Mouse (Mus musculus) forebrain, embryonic 10.5 days (tissue): Measurements from ENCODE around the gene Trim17. TPM values are rescaled to one million over a fixed set of nuclear protein-coding genes. Genes with fewer than 3 reads are reported as not detected.

Experiments used
- DNase-seq: peaks from one replicate; pipeline ENCODE4 v3.0.0-alpha.2; 2017; ENCODE audit warnings: low spot score; ENCODE audit errors: extremely low spot score
- H3K27ac ChIP-seq: fragments of 300-500 bp; sonication (generic); 2 replicates; pipeline ENCODE4 v1.5.1; 2016; ENCODE audit warnings: mild to moderate bottlenecking
- H3K27me3 ChIP-seq: fragments of 300-500 bp; sonication (generic); 2 replicates; pipeline ENCODE4 v1.6.1; 2016; ENCODE audit warnings: mild to moderate bottlenecking; ENCODE audit not compliant: poor library complexity, severe bottlenecking
- H3K36me3 ChIP-seq: fragments of 300-500 bp; sonication (generic); replicated peaks from 2 replicates; pipeline ENCODE4 v1.6.1; 2016; ENCODE audit warnings: mild to moderate bottlenecking, moderate library complexity
- H3K4me1 ChIP-seq: fragments of 300-500 bp; sonication (generic); 2 replicates; pipeline ENCODE4 v1.6.1; 2016
- H3K4me3 ChIP-seq: fragments of 300-500 bp; sonication (generic); 2 replicates; pipeline ENCODE4 v1.5.1; 2016; ENCODE audit warnings: mild to moderate bottlenecking, moderate library complexity
- H3K9me3 ChIP-seq: fragments of 300-500 bp; sonication (generic); 2 replicates; pipeline ENCODE4 v1.6.1; 2016; ENCODE audit warnings: mild to moderate bottlenecking, moderate library complexity
- WGBS: fragments of 180-500 bp; shearing (Covaris S2); methylation state at CpG from one replicate; pipeline ENCODE4 v1.1.7; 2016; 5-methylcytosine and 5-hydroxymethylcytosine counted together
- polyA plus RNA-seq: library from polyadenylated mRNA; unstranded; fragments of >200 nt; fragmentation: Nextera tagmentation; extraction: Ambion mirVana; gene quantifications from 2 replicates; pipeline ENCODE4 v1.2.1, GENCODE M21; 2016

Trim17 gene
- polyA plus RNA-seq, 1 experiment from 2014 or later = 0.19 TPM

DNA sequence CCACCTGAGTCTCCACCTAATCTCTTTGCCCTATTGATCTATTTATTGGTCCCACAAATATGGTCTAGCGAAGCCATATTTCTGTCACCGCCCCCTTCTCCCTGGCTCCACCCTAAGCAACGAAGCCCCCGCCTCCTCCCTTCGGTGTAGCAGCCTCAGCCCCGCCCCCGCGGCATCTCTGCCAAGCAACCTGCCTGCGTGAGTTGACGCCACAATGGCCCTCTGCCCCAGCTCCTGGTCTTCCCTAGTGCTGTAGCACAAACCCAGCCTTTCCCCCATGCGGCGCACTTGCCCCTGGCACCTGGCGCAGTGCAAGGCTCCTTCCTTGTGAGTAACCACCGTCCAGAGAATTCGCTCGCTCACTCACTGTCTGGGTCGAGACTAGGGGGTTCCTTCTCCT, 9.1 kb downstream of the Trim17 start:
- peaks cover 38% of the 10 kb centered on the region for H3K27me3 ChIP-seq
- peaks cover 7% of the 10 kb centered on the region for H3K9me3 ChIP-seq
- no peak overlapping the region for H3K4me3 ChIP-seq
- WGBS = 39% methylated on average over 17 of the region's 17 CpGs
- peaks cover 12% of the 10 kb centered on the region for H3K36me3 ChIP-seq
- no peak overlapping the region for H3K27ac ChIP-seq
- peaks cover 30% of the 10 kb centered on the region for H3K4me1 ChIP-seq
- no peak for DNase-seq

DNA sequence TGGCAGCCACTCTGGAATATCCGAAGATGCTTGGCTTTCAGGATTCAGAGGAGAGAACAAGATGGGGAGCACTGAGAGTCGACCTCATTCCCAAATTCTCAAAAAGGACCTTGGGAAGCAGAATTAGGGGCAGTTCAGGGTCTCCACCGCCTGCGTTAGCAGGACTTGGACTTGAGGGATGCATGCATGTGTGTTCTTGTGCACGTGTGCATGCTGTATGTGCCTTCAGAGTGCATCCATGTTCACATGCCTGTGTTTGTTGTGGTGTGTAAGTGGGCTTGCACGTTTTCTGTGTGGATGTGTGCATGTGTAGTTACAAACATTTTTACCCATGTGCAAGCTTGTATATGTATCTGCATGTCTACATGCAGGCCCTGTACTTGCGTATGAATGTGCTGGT, 9.7 kb downstream of the Trim17 start:
- no peak for DNase-seq
- Histone ChIP-seq H3K27me3 (peaks cover 32% of the 10 kb centered on the region), H3K4me1 (peaks cover 26% of the 10 kb centered on the region), H3K4me3 (no peak overlapping the region), H3K9me3 (peaks cover 7% of the 10 kb centered on the region), H3K27ac (no peak overlapping the region), H3K36me3 (peaks cover 19% of the 10 kb centered on the region)
- 85% methylated on average over 7 of the region's 7 CpGs for WGBS

DNA sequence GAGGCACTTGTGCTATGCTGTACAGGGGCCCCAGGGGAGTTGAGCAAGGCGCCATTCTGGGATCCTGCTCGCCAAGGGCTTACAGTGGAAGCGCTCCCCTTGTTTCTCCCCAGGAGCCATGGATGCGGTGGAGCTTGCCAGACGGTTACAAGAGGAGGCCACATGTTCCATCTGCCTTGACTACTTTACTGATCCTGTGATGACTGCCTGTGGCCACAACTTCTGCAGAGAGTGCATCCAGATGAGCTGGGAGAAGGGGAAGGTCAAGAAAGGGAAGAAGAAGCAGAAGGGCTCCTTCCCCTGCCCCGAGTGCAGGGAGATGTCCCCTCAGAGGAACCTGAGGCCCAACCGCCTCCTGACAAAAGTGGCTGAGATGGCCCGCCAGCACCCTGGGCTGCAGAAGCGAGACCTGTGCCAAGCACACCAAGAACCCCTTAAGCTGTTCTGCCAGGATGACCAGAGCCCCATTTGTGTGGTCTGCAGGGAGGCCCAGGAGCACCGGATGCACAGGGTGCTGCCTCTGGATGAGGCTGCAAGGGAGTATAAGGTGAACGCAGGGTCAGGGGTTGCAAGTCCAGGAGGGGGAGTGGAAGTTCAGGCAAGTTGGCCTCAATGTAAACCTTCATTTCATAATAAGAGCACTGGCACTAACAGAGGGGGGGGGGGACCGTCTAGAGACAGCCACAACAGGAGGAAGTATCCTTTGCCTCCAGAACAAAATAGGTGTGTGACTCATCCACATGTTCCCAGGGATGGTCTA, 10.7 kb downstream of the Trim17 start:
- H3K4me1 ChIP-seq = peaks cover 16% of the 10 kb centered on the region
- H3K4me3 ChIP-seq = no peak overlapping the region; the same call in 1 of the 2 replicates
- H3K27ac ChIP-seq = no peak overlapping the region
- no peak for DNase-seq
- H3K36me3 ChIP-seq = peaks cover 28% of the 10 kb centered on the region
- peaks cover 7% of the 10 kb centered on the region for H3K9me3 ChIP-seq
- WGBS = 61% methylated on average over 12 of the region's 12 CpGs
- peaks cover 29% of the 10 kb centered on the region for H3K27me3 ChIP-seq

DNA sequence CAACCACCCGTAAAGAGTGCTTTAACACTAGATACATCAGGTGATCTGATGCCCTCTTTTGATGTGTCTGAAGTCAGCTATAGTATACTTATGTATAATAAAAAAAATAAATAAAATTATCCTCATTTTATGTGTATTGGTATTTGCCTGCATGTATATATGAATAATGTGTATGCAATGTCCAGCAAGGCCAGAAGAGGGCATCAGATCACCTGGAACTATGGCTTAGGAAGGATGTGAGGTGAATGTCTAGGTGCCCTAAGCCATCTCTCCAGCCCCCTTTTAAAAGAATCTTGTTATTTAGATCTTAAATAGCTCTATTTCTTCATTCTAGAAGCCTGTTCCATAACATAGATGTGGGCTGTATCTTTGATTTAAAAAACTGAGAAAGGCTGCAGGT, 12.9 kb downstream of the Trim17 start:
- H3K27ac ChIP-seq = no peak overlapping the region
- no peak overlapping the region for H3K4me3 ChIP-seq
- peaks cover 10% of the 10 kb centered on the region for H3K27me3 ChIP-seq
- no peak for DNase-seq
- H3K36me3 ChIP-seq = peaks cover 50% of the 10 kb centered on the region
- H3K4me1 ChIP-seq = peaks cover 13% of the 10 kb centered on the region
- H3K9me3 ChIP-seq = no peaks in the 10 kb centered on the region
- 98% methylated on average over 1 of the region's 1 CpGs for WGBS

DNA sequence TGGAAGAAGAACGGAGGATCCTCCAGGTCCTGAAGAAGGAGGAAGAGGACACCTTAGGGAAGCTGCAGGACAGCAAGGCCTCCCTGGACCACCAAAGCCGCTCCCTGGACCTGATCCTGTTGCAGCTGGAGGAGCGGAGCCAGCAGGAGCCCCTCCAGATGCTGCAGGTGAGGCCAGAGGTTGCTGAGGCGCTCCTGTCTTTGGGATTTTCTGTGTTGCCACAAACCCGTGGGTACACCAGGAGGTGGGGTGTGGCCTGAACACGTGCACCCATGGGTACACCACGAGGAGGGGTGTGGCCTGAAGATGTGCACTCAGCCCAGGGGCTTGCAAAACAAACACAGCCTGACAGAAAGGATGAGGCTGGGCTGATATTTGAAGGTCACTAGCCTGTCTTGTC, 14.1 kb downstream of the Trim17 start:
- no peaks in the 10 kb centered on the region for H3K9me3 ChIP-seq
- no peak overlapping the region for H3K27ac ChIP-seq
- peaks cover 11% of the 10 kb centered on the region for H3K4me1 ChIP-seq
- WGBS = 84% methylated on average over 7 of the region's 7 CpGs
- no peak for DNase-seq
- H3K4me3 ChIP-seq = no peak overlapping the region
- H3K27me3 ChIP-seq = no peaks in the 10 kb centered on the region
- H3K36me3 ChIP-seq = peaks cover 54% of the 10 kb centered on the region

DNA sequence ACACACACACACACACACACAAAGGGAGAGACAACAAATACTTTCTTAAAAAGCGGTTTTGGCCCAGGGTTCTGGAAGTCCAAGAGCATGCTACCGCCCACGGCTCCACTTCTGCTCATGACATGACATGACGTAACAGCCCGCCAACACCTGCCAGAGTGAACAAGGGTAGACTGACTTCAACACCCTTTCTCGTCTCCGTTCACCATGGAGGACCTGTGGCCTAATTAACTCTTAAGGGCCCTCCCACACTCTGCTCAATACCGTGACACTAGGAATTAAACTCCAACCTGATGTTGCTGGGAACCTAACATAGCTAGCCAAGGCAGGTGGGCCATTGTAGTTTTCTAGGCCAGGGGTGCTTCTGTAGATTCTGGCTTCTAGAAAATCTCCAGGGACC, 14.5 kb downstream of the Trim17 start:
- 87% methylated on average over 8 of the region's 8 CpGs for WGBS
- Histone ChIP-seq H3K27me3 (no peaks in the 10 kb centered on the region), H3K4me1 (peaks cover 9% of the 10 kb centered on the region), H3K27ac (no peak overlapping the region), H3K36me3 (peaks cover 59% of the 10 kb centered on the region), H3K9me3 (no peaks in the 10 kb centered on the region), H3K4me3 (no peak overlapping the region)
- DNase-seq = no peak

DNA sequence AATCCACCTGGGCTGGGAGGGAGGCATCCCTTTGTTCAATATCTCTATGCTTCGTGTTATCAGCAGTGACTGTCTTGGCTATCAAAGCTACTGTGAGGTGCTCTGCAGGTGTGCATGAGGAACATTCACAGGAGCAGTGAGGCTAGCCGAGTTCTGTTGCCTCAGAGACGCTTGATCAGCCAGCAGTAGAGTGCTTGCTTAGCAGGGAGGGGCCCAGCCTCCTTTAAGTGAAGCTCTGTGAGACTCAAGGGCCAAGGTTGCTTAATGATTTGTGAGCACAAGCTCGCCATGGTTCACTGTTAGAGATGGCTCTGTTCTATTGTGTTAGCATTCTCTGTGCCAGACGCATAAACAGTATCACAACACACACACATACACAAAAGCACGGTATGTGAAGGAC, 15.2 kb downstream of the Trim17 start:
- Histone ChIP-seq H3K27me3 (no peaks in the 10 kb centered on the region), H3K9me3 (no peaks in the 10 kb centered on the region), H3K36me3 (peaks cover 65% of the 10 kb centered on the region), H3K4me1 (peaks cover 8% of the 10 kb centered on the region), H3K4me3 (no peak overlapping the region), H3K27ac (no peak overlapping the region)
- DNase-seq = no peak
- 83% methylated on average over 6 of the region's 6 CpGs for WGBS

DNA sequence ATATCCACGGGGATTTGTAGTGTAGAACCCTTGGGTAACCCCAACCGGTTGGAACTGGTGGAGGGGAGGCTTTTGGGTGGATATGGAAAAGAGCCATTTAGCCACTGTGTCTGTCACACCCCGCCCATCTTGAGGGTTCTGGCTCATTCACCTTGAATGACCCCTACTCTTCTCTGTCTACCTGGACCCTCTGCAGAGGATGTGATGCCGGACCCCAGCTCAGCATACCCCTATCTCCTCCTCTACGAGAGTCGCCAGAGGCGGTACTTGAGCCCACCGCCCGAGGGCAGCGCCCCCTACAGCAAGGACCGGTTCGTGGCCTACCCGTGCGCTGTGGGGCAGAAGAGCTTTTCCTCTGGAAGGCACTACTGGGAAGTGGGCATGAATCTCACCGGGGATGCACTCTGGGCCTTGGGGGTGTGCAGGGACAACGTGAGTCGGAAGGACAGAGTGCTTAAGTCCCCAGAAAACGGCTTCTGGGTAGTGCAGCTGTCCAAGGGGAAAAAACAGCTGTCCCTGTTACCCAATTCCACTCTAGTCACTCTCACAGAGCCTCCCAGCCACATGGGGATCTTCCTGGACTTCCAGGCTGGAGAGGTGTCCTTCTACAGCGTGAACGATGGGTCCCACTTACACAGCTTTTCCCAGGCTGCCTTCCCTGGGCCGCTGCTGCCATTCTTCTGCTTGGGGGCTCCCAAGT, 16.5 kb downstream of the Trim17 start:
- H3K27me3 ChIP-seq = no peaks in the 10 kb centered on the region
- 93% methylated on average over 21 of the region's 21 CpGs for WGBS
- peaks cover 76% of the 10 kb centered on the region for H3K36me3 ChIP-seq
- no peaks in the 10 kb centered on the region for H3K9me3 ChIP-seq
- no peak overlapping the region for H3K27ac ChIP-seq
- no peak overlapping the region for H3K4me3 ChIP-seq
- DNase-seq = no peak
- H3K4me1 ChIP-seq = peaks cover 7% of the 10 kb centered on the region

DNA sequence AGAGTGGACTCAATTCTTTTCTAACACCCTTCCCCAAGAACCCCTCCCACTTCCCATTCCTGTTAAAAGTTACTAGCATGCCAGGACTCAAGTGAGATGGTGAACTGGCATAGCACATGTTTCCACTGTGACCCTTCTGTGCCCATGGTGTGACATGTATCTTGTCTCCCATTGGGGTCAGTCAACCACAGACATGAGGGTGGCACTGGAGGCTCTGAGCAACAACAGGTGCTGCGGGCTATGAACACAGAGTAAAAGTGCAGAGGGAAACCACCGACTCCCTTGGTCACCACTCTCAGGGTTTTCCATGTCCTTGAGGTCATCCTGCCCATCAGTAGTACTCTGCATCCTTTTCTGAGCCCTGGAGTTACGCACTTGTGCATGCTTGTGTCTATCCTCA, 17.3 kb downstream of the Trim17 start:
- Histone ChIP-seq H3K4me1 (peaks cover 15% of the 10 kb centered on the region), H3K27me3 (no peaks in the 10 kb centered on the region), H3K9me3 (no peaks in the 10 kb centered on the region), H3K4me3 (no peak overlapping the region), H3K27ac (no peak overlapping the region), H3K36me3 (peaks cover 76% of the 10 kb centered on the region)
- DNase-seq = no peak
- WGBS = 99% methylated on average over 3 of the region's 3 CpGs

DNA sequence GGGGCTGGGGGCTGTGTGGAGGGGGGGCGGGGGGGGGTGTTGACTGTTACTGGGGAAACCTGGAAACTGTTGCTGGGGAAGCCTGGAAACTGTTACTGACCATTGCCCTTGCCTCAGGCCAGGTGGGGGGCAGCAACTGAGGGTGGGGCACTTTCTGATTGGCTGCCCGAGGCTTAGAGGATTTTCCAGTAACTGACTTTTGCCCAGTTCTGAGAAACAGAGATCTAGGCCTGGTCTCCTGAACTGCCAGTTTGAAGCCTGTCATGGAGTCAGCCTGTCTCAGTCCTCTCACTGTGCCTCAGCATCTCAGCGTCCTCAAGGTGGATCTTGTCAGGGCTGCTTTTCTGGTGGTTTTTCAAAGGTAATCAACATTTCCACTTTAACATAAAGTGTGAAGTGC, 19.9 kb downstream of the Trim17 start:
- Histone ChIP-seq H3K4me1 (peaks cover 31% of the 10 kb centered on the region), H3K36me3 (peaks cover 56% of the 10 kb centered on the region), H3K4me3 (no peak overlapping the region; the same call in 1 of the 2 replicates), H3K9me3 (no peaks in the 10 kb centered on the region), H3K27me3 (no peaks in the 10 kb centered on the region), H3K27ac (no peak overlapping the region)
- 84% methylated on average over 3 of the region's 3 CpGs for WGBS
- no peak for DNase-seq

DNA sequence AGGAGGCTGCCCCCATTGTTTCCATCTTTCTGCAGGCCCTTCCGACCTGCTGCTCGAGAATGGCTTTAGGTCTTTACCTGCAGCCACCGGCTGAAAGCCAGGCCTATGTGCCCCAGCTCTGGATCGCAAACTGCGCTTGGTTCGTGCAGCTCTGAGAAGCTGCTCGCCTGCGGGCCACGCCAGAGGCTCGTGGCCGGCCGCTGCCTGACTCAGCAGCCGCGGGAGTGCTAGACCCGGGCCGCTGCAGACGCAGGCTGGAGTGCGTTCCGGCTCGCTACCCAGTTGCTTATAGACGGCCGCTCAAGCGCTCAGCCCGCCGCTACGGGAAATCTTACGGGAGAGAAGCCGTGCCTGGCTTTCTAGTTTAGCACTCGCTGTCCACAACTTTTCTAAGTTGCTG, 22.7 kb downstream of the Trim17 start:
- no peaks in the 10 kb centered on the region for H3K9me3 ChIP-seq
- peak overlapping the region; percentile 89 for H3K27ac ChIP-seq
- no peaks in the 10 kb centered on the region for H3K27me3 ChIP-seq
- under 1% methylated on average over 29 of the region's 29 CpGs for WGBS
- DNase-seq = no peak
- H3K4me1 ChIP-seq = peaks cover 56% of the 10 kb centered on the region
- peaks cover 49% of the 10 kb centered on the region for H3K36me3 ChIP-seq
- peak overlapping the region; percentile 88 for H3K4me3 ChIP-seq

DNA sequence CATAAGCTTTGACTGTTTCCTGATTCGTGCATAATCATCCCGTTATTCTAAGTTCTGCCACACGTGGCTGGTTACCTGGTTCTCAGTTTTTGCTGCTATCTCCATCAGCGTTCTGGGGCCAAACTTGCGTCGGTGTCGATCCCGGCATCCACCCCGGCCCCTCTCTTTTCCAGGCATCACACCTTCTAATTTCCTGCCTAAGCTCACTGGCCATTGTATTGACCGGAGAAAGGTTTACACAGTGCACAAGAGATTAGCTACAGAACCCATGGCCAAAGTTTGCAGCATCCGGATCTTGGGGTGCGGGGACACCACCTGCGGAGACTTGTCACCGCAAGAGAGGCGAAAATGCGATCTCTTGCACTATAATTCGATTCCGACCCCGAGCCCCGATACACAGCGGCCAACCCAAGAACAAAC, 23.1 kb downstream of the Trim17 start:
- under 1% methylated on average over 21 of the region's 21 CpGs for WGBS
- DNase-seq = no peak
- peak overlapping the region; percentile 89 for H3K27ac ChIP-seq
- peak overlapping the region; percentile 88 for H3K4me3 ChIP-seq
- H3K27me3 ChIP-seq = no peaks in the 10 kb centered on the region
- peaks cover 49% of the 10 kb centered on the region for H3K36me3 ChIP-seq
- peaks cover 59% of the 10 kb centered on the region for H3K4me1 ChIP-seq
- H3K9me3 ChIP-seq = no peaks in the 10 kb centered on the region

DNA sequence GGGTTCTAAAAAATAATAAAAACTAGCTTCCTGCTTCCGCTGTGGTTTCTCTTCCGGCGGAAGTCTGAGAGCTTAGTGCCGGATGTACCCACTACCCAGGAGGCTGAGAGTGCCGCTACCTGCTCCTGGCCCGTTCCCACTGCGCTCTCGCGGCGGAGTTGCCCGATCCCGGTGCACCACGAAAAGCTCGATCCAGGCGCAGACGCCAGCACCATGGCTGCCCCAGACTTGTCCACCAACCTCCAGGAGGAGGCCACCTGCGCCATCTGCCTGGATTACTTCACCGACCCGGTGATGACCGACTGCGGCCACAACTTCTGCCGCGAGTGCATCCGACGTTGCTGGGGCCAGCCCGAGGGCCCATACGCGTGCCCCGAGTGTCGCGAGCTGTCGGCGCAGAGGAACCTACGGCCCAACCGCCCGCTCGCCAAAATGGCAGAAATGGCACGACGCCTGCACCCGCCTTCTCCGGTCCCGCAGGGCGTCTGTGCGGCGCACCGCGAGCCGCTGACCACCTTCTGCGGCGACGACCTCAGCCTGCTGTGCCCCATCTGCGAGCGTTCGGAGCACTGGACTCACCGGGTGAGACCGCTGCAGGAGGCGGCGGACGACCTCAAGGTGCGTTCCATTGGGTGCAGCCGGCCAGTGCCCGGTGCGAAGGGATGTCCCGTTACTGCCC, 23.7 kb downstream of the Trim17 start, which contains the start of gene Trim11:
Gene Trim11 (plus strand): TSS at position 67 of the 679 bp plus-strand sequence.
- Histone ChIP-seq H3K27me3 (no peaks in the 10 kb centered on the region), H3K4me3 (peak within 1 kb of the TSS; percentile 88), H3K4me1 (peaks cover 59% of the 10 kb centered on the region), H3K36me3 (peaks cover 53% of the 10 kb centered on the region), H3K9me3 (no peaks in the 10 kb centered on the region), H3K27ac (peak within 1 kb of the TSS; percentile 89)
- under 1% methylated on average over 64 of the region's 64 CpGs for WGBS
- DNase-seq = peak; percentile 80
